Mouse (Mus musculus): ENCODE measurements around the gene Arid1b.

The Arid1b gene

DNA sequence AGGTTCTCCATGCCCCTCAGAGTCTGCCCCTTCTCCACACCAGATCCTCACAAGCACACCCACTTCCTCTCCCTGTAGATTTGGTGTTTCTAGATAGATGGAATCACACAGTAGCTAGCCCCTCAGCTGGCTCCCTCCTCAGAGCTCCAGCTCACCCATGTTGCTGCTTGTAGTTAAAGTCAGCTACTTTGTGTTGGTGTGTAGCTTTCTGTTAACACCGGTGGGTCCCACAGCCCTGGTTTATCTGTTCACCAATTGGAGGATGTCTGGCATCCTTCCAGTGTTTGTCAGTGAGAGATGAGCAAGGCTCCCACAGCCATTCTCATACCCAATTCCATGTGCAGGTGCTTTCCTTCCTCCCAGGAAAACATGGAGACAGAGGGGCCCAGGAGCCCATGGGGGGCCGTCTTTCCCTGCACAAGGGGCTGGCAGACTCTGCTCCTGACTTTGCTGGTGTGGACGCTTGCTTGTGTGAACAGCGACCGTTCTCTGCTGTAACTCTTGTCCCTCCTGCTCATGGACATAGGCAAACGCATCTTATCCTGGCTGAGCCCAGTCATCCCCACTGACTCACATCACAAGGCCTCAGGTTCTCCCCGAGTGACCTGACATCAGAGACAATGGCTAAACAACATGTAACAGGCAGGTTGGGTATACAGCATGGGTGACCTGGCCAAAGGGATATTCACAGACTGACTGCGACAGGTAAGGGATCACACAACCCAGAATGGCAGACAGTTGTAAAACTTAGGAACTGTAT is 200.2 kb downstream of the Arid1b start:
- no peak for DNase-seq (ENCODE audit: low spot score)

- no peak for DNase-seq (ENCODE audit: low spot score)
These were observed 201.3 kb downstream of the Arid1b start for GRCm38 (mm10) chr17:5195397-5195796.

DNA sequence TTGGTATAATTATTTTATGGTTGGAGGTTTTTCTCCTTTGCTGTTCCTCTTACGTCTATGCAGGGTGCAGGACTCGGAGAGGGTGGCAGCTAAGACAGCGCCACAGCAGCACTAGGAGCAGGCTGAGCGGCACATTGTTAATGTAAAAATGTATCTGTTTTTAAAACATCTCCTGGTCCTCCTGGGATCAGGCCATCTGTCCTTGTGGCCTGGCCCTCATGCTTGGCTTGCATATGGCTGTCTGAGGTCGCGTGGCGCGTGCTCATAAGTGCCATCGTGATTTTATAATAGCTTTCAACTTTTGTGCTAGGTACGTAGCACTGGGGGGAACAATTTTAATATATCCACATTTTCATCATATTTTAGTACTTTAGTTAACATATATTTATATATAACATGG is 201.9 kb downstream of the Arid1b start:
- DNase-seq (ENCODE audit: low spot score) = no peak

DNA sequence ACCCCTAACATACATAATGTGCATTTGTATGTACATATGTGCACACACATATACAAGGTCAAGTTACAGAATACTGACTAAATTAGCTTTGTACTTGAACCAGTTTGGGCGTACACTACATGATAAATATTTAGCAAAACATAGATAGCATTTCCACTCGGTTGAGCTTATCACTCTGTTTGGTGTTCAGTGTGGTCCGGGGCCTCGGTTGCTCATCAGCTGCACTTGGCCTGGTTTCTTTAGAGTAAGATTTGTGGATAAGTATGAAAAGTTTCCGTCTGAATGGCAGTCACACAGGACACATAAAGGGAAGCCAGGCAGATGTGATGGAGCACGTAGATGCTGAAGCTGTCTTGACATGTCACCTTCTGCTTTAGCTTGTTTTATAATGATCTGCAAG is 202.4 kb downstream of the Arid1b start:
- DNase-seq (ENCODE audit: low spot score) = no peak

DNA sequence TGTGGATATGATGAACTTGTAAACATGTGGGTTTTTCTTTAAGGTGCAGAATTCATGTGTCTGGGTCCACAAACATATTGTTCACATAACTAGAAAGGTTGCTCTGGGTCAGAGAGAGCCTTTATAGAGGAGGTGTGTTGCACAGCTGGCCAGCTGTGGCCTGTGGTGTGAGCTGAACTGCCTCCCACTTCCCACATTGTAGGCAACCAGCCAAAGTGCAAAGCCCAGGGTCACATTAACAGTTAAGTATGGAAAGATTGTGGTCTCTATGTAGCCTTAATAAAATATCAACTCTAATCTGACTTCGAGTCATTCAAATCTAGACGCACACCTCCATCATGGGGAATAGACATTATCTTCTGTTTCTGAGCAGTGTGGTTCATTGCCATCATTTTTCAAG is 203.0 kb downstream of the Arid1b start:
- DNase-seq (ENCODE audit: low spot score) = no peak

DNA sequence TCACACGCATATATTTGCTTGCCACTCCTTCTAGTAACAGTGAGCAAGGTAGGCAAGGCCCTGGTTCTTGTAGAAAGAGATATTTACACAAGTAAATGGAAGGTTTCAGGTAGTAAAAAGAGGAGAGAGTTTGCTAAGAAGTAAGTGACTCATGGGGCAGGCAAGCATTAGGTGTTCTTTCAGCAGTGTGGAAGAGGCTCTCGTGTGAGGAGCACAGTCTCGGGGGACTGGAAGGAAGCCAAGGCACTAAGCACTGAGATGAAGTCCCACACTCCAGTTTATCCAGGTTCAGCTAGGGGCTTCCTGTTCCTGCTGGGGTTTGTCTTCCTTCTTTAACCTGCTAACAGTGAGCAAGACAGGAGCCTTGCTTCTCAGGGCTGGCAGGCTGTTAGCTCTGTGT is 203.6 kb downstream of the Arid1b start:
- no peak for DNase-seq (ENCODE audit: low spot score)

DNA sequence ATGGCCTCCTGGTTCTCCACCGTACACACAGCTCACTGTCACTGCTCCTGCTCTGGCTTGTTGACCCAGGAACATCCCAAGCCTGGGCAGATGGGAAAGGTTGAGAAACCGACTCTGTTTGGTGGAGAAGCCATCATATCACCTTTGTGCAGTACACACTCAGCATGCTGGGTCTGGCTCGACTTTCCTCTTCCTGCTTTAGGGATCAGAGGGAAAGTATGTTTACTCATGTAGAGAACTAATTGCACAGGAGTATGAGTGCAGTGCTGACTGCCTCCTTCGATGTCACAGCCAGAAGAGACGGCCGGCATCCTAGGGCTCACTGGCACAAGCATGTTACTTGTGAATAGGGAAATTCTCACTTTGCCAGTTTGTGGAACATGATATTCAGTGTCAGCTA is 204.1 kb downstream of the Arid1b start:
- DNase-seq (ENCODE audit: low spot score) = no peak

DNA sequence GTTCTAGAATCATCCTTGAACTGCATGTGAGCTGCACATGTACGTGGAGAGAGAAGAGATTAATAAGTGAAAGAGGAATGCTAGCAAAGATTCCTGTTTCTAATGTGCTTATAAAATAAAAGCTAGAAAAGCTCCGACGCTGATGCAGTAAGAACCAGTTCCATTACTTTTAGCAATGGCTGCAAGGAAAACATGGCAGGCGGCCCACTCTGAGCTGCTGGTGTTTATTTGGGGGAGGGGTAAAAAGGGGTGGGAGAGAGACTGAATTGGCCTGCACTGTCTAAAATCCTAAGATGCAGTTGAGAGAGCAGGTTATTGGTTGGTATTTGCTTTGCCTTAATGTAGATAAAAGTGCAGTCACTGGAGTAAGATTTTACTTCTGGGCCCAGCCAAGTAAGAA is 204.7 kb downstream of the Arid1b start:
- no peak for DNase-seq (ENCODE audit: low spot score)

DNA sequence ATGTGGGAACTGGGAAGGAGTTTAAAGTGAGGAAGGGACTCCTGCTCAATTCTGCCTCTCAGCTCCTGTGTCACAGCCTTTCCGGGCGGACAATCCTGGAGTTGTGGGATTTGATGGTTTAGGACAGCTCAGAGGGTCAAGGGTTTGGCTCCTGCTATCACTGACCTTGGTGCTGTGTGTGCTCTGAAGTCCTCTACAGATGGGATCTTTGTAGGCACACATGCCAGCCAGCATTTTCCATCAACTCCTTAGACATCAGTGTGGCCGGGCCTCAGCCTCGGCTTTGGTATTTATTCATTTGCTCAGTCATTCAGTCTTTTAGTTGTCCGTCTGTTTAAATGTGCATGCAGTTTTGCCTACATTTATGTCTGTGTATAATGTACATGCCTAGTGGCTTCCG is 206.5 kb downstream of the Arid1b start:
- no peak for DNase-seq (ENCODE audit: low spot score)

DNA sequence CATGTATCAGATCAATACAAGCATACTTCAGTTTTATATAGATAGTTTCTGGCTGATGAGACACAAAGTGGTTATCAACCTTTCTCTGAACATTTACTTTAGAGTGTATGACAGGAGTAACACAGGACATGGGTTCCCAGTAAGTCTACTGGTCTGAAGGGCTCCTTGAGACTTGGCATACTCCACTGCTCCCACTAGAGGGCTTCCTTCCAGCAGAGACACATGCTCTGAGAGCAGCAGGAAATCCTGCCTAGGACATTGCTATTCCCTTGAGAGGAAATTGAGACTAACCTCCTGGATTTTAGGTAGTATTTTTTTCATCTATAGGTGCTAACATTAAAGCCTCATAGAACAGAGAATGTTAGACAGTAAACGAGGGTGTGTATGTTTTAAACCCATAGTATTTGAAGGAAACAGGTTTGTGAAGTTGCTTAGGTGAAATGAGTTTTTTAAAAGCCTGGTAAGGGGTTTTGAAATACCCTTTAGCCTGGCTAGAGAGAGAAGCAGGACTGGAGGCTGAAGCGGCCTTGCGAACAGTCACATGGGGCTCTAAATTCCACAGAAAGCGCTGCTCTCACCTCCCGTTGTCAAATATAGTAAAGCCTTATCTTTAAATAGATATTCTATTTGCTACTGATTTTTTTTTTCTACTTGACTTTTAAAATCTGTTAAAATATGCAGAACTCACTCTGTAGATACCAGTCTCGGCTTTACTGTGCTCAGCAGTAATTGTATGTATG is 207.9 kb downstream of the Arid1b start:
- DNase-seq (ENCODE audit: low spot score) = peak; percentile 44

DNA sequence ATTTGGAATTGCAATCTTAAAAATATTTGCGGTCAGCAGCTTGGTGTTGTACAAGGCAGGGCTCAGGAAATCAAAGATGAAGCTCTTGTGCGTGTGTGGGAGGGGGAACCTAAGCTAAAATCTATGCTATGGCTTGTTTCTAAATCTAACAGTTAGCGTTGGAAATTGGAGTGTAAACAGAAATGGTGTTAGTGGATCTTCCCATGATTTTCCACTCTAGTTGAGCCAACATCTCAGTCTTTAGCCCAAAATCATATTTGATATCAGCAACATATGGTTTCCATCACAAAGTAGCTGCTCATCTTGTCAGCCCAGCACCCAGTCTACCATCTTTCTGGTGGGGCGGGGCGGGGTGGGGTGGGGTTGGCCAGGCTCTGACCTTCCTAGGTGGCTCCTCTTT is 208.6 kb downstream of the Arid1b start:
- DNase-seq (ENCODE audit: low spot score) = no peak

DNA sequence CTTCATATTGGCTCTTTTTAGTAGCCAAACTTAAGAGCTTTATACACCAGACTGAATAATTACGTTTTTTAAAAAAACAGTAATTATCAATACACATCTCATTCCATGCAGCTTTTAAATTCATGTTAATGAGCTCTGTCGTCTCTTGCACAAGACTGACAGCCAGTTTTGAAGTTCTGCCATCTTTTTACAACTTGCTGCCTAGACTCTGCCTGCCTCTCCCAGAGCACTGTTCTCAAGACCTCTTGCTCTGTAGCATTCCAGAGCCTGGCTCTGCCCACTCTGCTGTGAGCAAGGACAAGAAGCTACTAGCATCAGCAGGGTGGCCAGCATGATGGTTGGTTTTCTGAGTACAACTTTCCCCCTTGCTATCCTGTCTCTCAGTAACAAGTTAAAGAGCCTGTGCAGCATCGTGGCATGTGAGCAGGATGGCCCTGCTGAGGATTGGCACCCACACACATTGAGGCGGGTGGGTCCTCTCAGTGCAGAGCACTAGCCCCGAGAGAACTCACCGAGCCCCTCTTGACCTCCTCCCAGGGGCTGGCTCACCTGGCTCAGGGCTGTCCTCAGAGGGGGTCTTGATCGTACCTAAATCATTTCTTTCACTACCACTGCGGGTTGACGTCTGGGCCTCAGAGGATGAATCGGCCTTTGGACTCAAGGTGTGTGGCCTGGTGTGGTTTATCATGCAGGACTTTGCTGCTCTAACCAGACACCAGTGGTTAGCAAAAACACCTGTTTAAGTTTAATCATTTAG is 209.4 kb downstream of the Arid1b start:
- DNase-seq (ENCODE audit: low spot score) = no peak

DNA sequence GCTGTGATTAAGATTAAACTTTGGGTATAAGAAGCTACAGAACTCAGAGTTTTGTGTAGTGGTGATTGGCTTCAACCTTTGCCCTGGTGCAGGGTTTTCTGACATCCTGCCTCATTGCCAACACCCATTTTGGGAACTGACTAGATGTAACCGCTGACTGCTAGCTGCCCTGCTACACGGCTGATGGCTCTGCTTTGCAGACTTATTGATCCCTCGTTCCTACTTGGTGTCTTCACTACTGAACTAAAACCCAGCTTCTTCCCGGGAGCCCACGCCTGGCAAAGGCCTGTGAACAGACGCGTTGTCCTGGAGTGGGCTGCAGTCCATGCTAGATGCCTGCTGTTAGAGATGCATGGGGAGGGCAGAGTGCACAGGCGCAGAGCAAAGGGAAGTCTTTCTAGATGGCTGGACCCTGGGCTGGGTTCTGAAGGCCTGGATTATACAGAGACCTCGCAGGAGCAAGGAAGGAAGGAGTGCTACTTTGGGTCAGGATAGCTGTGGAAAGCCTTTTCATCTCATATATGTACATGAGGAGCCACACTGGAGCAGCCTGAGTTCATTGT is 210.1 kb downstream of the Arid1b start:
- no peak for DNase-seq (ENCODE audit: low spot score)

DNA sequence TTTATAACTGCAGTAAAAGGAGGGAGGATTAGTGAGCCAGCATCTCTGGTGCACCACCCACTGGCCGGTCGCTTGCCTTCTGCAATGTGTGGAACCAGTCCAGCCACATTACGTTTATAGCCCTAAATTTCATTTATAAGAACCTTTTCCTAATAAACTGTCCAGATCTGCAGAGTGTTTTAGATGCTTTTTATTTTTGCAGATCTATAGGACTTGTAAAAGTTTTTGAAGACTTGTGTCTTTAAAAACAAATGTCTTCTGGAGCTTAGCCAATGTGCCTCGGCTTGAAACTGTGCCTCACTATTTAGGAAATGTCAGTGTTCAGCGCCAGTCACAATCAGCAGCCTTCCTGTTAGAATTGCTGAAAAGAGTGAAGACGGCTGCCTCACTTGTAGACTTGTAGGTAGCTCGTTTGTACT is 211.0 kb downstream of the Arid1b start:
- DNase-seq (ENCODE audit: low spot score) = no peak

DNA sequence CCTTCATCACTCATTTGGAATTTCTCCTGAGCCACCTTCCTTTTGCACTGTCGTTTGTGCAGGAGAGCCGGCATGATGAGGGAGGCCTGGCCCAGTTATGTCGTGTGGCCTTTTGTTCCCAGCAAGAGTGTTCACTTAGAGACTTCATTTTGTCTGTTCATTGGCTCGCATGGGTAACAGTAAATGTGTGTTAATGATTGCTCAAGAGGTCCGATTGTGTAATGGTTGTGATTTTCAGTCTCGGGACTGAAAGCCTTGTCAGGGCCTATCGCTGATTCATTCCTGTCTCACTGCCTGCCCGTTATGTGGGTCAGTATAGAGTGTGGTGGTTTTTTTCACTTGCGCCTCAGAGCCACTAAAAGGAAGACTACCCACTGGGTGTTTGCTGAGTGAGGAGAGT is 212.6 kb downstream of the Arid1b start:
- no peak for DNase-seq (ENCODE audit: low spot score)

DNA sequence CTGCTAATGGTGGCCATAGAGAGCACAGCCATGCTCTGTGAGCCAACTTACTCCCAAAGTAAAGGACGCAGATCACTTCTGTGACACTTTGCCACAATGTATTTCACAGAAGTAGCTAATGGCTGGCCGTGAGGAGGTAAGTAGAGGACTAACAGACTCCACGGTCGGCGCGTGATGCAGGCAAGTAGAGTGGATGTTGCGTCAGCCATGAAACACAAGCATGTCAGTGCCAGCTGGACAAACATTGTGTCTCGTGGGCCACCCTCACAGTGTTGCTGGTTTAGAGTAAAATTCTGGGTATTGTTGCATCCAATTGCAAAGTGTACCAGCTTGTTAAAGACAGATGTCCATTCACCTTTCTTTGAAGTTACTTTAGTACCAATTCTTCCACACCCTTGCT is 213.7 kb downstream of the Arid1b start:
- no peak for DNase-seq (ENCODE audit: low spot score)

DNA sequence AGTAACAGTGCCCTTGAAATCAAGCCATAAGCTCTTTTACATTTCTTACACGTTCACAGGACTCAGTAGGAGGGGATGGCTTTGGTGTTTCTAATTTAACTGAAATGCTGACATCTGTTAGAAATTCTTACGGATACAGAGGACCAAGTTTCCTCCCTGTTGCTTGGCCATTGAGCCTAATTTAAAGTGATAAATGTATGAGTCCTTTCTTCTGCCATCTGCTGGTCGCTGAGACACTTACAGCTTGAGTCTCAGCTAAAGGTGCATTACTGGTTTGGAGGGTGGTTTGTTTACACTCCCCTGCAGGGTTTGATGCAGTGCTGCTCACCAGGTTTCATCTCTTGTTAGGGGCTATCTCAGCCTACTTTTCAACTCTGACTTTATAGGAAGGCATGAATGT is 214.2 kb downstream of the Arid1b start:
- no peak for DNase-seq (ENCODE audit: low spot score)

DNA sequence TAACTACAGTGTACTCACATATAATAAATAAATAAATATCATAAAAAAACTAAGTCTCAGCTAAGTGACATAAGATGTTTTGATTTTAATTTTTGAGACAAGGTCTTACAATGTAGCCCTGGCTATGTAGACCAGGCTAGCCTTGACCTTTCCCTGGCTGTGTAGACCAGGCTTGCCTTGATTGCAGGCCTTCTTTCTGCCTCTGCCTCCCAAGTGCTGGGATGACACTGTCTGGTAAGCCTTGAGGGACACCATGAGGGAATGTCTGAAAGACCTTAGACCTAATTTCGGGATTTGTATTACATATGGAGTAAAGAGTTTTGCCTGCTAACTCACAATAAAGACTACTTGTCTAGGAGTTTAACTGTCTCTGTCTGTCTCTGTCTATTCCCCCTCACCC is 214.9 kb downstream of the Arid1b start:
- no peak for DNase-seq (ENCODE audit: low spot score)

DNA sequence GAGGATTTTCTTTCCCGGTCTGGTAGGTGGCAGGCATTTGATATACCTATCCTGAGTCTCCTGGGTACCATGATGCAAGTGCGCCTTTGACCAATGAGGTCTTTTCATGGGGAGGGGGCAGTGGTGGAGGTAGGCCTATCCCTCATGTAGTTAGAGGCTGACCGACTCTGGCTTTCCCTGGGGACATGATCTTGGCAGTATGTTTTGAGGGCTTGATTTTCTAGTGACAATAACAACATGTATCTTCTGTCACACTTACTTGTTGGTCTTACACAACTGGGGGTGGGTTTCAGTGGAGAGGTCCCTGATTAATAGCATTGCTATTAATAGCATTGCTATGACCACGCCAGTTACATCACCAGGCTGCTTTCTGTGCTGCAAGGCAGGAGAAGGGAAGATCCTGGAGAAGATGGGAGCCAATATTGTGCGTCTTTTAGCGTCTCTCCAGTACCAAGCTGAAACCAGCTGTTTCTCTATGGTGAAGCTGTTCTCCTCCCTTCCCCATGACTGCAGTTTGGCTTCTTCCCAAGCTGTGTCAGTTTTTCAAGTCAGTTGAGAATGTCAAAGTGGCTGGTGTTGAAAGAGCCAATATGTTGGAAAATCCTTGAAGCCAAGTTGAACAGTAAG is 216.1 kb downstream of the Arid1b start:
- DNase-seq (ENCODE audit: low spot score) = no peak

DNA sequence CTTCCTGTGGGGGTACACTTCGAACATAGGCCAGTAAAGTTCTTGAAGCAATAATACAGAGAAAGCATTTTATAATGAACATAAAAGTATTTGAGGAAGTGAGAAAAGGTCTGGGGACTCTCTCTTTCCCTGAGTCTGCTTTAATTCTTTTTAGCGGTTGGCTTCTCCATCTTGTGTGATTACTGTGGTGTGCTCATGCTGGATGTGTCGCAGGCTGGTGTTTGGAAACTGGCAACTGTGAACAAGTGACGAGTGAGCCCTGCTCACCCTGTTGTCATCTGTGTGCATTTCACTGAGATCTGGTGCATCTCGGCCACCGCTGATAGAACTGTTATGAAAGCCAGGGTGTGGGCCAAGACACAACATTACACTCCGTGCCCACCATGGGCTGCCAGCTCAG is 216.8 kb downstream of the Arid1b start:
- no peak for DNase-seq (ENCODE audit: low spot score)

- DNase-seq (ENCODE audit: low spot score) = no peak
These were observed 218.0 kb downstream of the Arid1b start for GRCm38 (mm10) chr17:5212166-5212565.

GRCm38 (mm10) chr17:5213441-5213840 is 219.3 kb downstream of the Arid1b start:
- DNase-seq (ENCODE audit: low spot score) = no peak
